Mouse (Mus musculus): Measurements from ENCODE around the gene Serpine2. TPM values are rescaled to one million over a fixed set of nuclear protein-coding genes. Genes with fewer than 3 reads are reported as not detected.

Serpine2 gene
- total RNA-seq (2021) = 100 to 1,000 TPM; 128 to 135 TPM
- long read RNA-seq, experiment 1, transcript Serpine2-201 (9 exons, 2,210 nt) = major isoform, 510 of 532 reads
- long read RNA-seq, experiment 1, partial matches to known transcripts = 11 of 532 reads
- long read RNA-seq, experiment 1, other reads (novel, unspliced or antisense) = 11 of 532 reads
- long read RNA-seq, experiment 2, transcript Serpine2-201 (9 exons, 2,210 nt) = major isoform, 276 of 302 reads
- long read RNA-seq, experiment 2, partial matches to known transcripts = 13 of 302 reads
- long read RNA-seq, experiment 2, other reads (novel, unspliced or antisense) = 13 of 302 reads

- DNase-seq (ENCODE audit: low spot score in 2 of 2) = no peak
These were observed at the start of gene Serpine2 for GRCm38 (mm10) chr1:79861130-79861942. Gene Serpine2 (minus strand): TSS chr1:79861180.

- no peak for DNase-seq (ENCODE audit: low spot score in 2 of 2)
These were observed 46.8 kb upstream of the Serpine2 start for GRCm38 (mm10) chr1:79907811-79908210.

GRCm38 (mm10) chr1:79905241-79905640 is 44.3 kb upstream of the Serpine2 start:
- no peak for DNase-seq (ENCODE audit: low spot score in 2 of 2)

GRCm38 (mm10) chr1:79902901-79903300 is 41.9 kb upstream of the Serpine2 start:
- DNase-seq (ENCODE audit: low spot score in 2 of 2) = peak; percentile 15 to 35

GRCm38 (mm10) chr1:79882648-79883047 is 21.7 kb upstream of the Serpine2 start:
- no peak for DNase-seq (ENCODE audit: low spot score in 2 of 2)

- DNase-seq (ENCODE audit: low spot score in 2 of 2) = no peak
These were observed 13.8 kb upstream of the Serpine2 start for GRCm38 (mm10) chr1:79874741-79875140.

- DNase-seq (ENCODE audit: low spot score in 2 of 2) = peak in 1 of 2 experiments; percentile 6
These were observed 455 bp downstream of the Serpine2 start for GRCm38 (mm10) chr1:79860411-79861039.

- no peak for DNase-seq (ENCODE audit: low spot score in 2 of 2)
These were observed 1.0 kb downstream of the Serpine2 start for GRCm38 (mm10) chr1:79859975-79860374.

GRCm38 (mm10) chr1:79859026-79859425 is 2.0 kb downstream of the Serpine2 start:
- DNase-seq (ENCODE audit: low spot score in 2 of 2) = no peak

- DNase-seq (ENCODE audit: low spot score in 2 of 2) = peak; percentile 16 to 26
These were observed 2.5 kb downstream of the Serpine2 start for GRCm38 (mm10) chr1:79858389-79858994.

- DNase-seq (ENCODE audit: low spot score in 2 of 2) = no peak
These were observed 3.1 kb downstream of the Serpine2 start for GRCm38 (mm10) chr1:79857681-79858388.

- DNase-seq (ENCODE audit: low spot score in 2 of 2) = no peak
These were observed 4.2 kb downstream of the Serpine2 start for GRCm38 (mm10) chr1:79856756-79857155.

- no peak for DNase-seq (ENCODE audit: low spot score in 2 of 2)
These were observed 7.5 kb downstream of the Serpine2 start for GRCm38 (mm10) chr1:79853527-79853926.

GRCm38 (mm10) chr1:79850341-79850740 is 10.6 kb downstream of the Serpine2 start:
- no peak for DNase-seq (ENCODE audit: low spot score in 2 of 2)

- DNase-seq (ENCODE audit: low spot score in 2 of 2) = no peak
These were observed 12.3 kb downstream of the Serpine2 start for GRCm38 (mm10) chr1:79848663-79849062.

GRCm38 (mm10) chr1:79846891-79847290 is 14.1 kb downstream of the Serpine2 start:
- no peak for DNase-seq (ENCODE audit: low spot score in 2 of 2)

- no peak for DNase-seq (ENCODE audit: low spot score in 2 of 2)
These were observed 28.1 kb downstream of the Serpine2 start for GRCm38 (mm10) chr1:79832719-79833404.

- peak in 1 of 2 experiments; percentile 3 for DNase-seq (ENCODE audit: low spot score in 2 of 2)
These were observed 36.9 kb downstream of the Serpine2 start for GRCm38 (mm10) chr1:79823951-79824633.

GRCm38 (mm10) chr1:79822806-79823525 is 38.0 kb downstream of the Serpine2 start:
- peak in 1 of 2 experiments; percentile 13 for DNase-seq (ENCODE audit: low spot score in 2 of 2)
